Mouse (Mus musculus): ENCODE results near the gene Hdac4. TPM values are rescaled to one million over a fixed set of nuclear protein-coding genes. Genes with fewer than 3 reads are reported as not detected.

Hdac4 gene
- polyA plus RNA-seq, 1 experiment from 2014 or later = 27.6 TPM

DNA sequence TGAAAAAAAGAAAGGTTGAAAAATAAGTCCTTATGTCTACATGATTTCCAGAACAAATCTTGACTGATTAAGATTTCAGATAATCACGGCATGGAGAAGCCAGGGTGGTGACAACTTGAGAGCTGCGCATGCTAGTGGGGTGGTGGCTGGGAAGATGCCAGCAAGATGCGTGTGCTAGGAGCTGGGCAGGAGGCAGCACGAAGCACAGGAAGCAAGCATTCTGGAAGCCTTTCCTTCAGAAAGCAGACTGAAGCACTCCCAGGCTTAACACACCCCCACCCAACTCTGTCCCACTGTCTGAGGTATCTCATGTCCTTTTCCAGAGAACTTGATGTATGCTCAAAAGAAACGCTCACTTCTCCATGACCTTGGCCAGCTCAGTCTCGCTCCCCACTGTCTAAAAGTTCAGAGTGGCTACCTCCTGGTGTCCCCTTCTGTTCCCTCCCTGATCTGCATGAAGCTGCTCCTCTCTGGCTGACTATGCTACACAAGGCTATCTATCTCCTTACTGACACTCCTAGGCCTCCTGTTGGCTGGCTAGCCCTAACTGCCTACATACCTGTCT lies 52.1 kb downstream of the Hdac4 start:
- no peak overlapping the region for H3K4me3 ChIP-seq (ENCODE audit: low read length)
- H3K9me3 ChIP-seq (ENCODE audit: control insufficient read depth, low read length) = no peaks in the 10 kb centered on the region
- peak; percentile 22; the same call in 1 of the 2 replicates for ATAC-seq
- 79% methylated on average over 6 of the region's 6 CpGs for WGBS
- no peak overlapping the region for H3K27ac ChIP-seq (ENCODE audit: low read depth, low read length)
- H3K27me3 ChIP-seq (replicated peaks; ENCODE audit: control insufficient read depth, insufficient read depth, low read length) = no peaks in the 10 kb centered on the region
- H3K4me2 ChIP-seq (ENCODE audit: low read length) = no peak overlapping the region
- H3K4me1 ChIP-seq (ENCODE audit: control insufficient read depth, insufficient read depth, low read depth, low read length) = peaks cover 6% of the 10 kb centered on the region
- H3K36me3 ChIP-seq (ENCODE audit: control insufficient read depth, insufficient read depth, low read length) = no peaks in the 10 kb centered on the region; the same call in 1 of the 2 replicates
- no peak overlapping the region for H3K9ac ChIP-seq (ENCODE audit: low read depth, low read length)

DNA sequence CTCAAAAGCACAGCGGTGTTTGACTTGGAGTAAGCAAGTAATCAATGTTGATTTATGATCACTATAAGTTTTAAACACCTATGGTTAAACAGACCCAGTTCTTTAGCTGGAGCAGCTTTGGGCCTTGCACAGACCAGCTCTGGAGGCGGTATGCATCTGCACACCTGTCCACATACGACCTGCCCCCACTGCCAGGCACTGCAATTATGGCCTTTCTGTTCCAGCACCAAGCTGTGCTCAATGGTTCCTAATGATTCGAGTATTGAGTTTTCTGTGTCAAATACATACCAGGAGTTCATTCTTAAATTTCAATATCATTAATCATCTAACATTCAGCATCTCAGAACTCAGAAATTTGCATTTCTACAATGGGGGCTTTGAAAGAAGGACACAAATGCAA lies 52.7 kb downstream of the Hdac4 start:
- Histone ChIP-seq H3K9me3 (ENCODE audit: control insufficient read depth, low read length) (no peaks in the 10 kb centered on the region), H3K9ac (ENCODE audit: low read depth, low read length) (no peak overlapping the region), H3K27ac (ENCODE audit: low read depth, low read length) (no peak overlapping the region), H3K36me3 (ENCODE audit: control insufficient read depth, insufficient read depth, low read length) (peaks cover 2% of the 10 kb centered on the region; the same call in 1 of the 2 replicates), H3K4me2 (ENCODE audit: low read length) (no peak overlapping the region), H3K27me3 (replicated peaks; ENCODE audit: control insufficient read depth, insufficient read depth, low read length) (no peaks in the 10 kb centered on the region), H3K4me1 (ENCODE audit: control insufficient read depth, insufficient read depth, low read depth, low read length) (peaks cover 6% of the 10 kb centered on the region), H3K4me3 (ENCODE audit: low read length) (no peak overlapping the region)
- WGBS = 56% methylated on average over 4 of the region's 4 CpGs
- ATAC-seq = 0 out of 2 replicates have a peak, but pooled peaks have one; percentile 55

DNA sequence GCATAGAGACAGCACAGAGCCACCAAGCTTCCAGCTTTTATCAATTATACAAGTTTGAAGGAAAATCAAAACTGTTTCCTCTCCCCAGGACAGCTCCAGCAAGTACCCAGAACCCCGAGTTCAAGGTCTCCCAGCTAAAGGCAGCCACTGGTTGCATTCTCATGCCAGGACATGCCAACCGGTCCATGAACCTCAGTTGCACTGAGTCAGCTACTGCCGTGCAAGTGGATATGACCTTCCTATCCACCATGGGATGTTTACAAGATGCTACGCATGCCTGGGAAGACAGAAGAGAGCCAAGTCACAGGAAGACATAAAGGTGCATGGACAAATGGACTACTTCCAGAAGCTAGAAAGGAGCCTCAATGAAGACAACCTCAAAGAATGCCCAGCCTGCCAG lies 56.5 kb downstream of the Hdac4 start:
- WGBS = 94% methylated on average over 4 of the region's 4 CpGs
- Histone ChIP-seq H3K9ac (ENCODE audit: low read depth, low read length) (no peak overlapping the region), H3K4me2 (ENCODE audit: low read length) (no peak overlapping the region), H3K9me3 (ENCODE audit: control insufficient read depth, low read length) (no peaks in the 10 kb centered on the region), H3K27ac (ENCODE audit: low read depth, low read length) (no peak overlapping the region), H3K27me3 (replicated peaks; ENCODE audit: control insufficient read depth, insufficient read depth, low read length) (no peaks in the 10 kb centered on the region), H3K4me1 (ENCODE audit: control insufficient read depth, insufficient read depth, low read depth, low read length) (peaks cover 16% of the 10 kb centered on the region), H3K4me3 (ENCODE audit: low read length) (no peak overlapping the region), H3K36me3 (ENCODE audit: control insufficient read depth, insufficient read depth, low read length) (peaks cover 2% of the 10 kb centered on the region; the same call in 1 of the 2 replicates)
- ATAC-seq = no peak

DNA sequence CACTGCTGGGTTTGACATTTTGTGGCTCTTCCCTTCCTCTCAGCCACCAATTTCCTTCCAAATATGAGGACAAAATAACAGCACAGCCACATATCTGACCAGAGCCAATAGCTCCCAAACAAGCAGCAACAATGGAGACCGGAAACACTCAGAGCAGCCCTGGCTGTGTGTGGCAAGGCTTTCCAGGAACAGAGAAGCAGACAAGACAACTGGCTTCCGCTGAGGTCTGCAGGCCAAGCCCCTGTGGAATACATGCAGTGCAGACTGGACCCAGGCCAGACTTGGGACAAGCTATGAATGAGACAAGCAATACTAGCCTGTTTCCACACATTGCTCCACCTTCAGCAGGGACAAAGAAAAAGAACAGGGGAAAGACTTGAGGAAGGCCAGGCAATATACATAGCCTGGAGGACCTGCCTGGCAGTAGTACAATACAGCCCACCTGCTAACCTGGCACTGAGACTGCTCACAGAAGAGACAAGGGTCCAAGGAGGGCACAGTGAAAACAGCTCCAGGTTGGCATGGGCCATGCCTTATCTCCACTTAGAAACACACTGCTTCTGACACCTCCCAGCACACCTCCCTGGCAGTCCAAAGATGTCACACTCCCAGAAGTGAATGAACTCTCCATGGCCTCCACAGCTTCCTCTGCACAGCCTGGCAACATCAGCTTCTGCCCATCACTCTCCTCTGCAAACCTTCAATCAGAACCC lies 58.2 kb downstream of the Hdac4 start:
- H3K36me3 ChIP-seq (ENCODE audit: control insufficient read depth, insufficient read depth, low read length) = peaks cover 2% of the 10 kb centered on the region; the same call in 1 of the 2 replicates
- H3K4me2 ChIP-seq (ENCODE audit: low read length) = no peak overlapping the region
- H3K4me1 ChIP-seq (ENCODE audit: control insufficient read depth, insufficient read depth, low read depth, low read length) = peaks cover 14% of the 10 kb centered on the region
- H3K4me3 ChIP-seq (ENCODE audit: low read length) = no peak overlapping the region
- 44% methylated on average over 2 of the region's 2 CpGs for WGBS
- no peak overlapping the region for H3K27ac ChIP-seq (ENCODE audit: low read depth, low read length)
- no peaks in the 10 kb centered on the region for H3K27me3 ChIP-seq (replicated peaks; ENCODE audit: control insufficient read depth, insufficient read depth, low read length)
- ATAC-seq = peak; percentile 69
- H3K9me3 ChIP-seq (ENCODE audit: control insufficient read depth, low read length) = no peaks in the 10 kb centered on the region
- H3K9ac ChIP-seq (ENCODE audit: low read depth, low read length) = no peak overlapping the region

DNA sequence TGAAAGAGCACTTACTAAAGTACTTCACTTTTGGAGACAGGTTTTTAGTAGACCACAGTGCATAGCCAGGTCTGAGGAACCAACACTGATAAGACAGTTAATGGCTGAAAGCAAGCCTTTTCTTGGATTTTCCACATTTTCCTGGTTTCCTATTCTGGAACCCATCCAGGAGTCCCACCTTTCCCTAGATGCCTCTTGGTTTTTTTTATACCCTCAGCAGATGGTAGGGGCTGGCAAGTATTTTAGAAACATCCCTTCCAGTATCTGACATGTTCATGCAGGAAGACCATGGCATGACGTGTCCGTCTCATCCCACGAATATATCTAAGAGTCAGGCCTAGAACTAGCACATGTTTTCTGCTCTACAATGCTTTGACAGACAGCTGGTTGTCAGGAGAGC lies 59.1 kb downstream of the Hdac4 start:
- Histone ChIP-seq H3K4me3 (ENCODE audit: low read length) (no peak overlapping the region), H3K9me3 (ENCODE audit: control insufficient read depth, low read length) (no peaks in the 10 kb centered on the region), H3K27me3 (replicated peaks; ENCODE audit: control insufficient read depth, insufficient read depth, low read length) (no peaks in the 10 kb centered on the region), H3K36me3 (ENCODE audit: control insufficient read depth, insufficient read depth, low read length) (peaks cover 2% of the 10 kb centered on the region; the same call in 1 of the 2 replicates), H3K4me2 (ENCODE audit: low read length) (no peak overlapping the region), H3K27ac (ENCODE audit: low read depth, low read length) (no peak overlapping the region), H3K9ac (ENCODE audit: low read depth, low read length) (no peak overlapping the region), H3K4me1 (ENCODE audit: control insufficient read depth, insufficient read depth, low read depth, low read length) (peaks cover 14% of the 10 kb centered on the region)
- 88% methylated on average over 3 of the region's 3 CpGs for WGBS
- no peak for ATAC-seq

DNA sequence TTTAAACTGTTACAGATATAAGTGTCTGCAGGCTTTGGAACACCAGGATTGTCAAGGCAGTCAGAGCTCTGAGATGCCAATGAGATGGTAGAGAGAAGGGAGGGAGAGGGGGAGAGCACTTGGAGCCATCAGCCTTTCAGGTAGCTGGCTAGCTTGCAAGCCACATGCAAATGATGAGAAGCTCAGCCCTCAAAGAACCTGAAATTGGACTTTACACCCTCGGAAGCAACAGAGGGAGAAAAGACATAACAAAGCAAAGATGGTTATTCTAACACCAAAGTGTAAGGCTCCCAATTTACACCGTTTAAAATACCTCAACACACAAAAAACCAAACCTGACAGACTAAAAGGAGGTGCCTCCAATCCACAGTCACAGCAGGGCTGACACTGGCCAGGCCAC lies 63.3 kb downstream of the Hdac4 start:
- no peak overlapping the region for H3K27ac ChIP-seq (ENCODE audit: low read depth, low read length)
- H3K27me3 ChIP-seq (replicated peaks; ENCODE audit: control insufficient read depth, insufficient read depth, low read length) = no peaks in the 10 kb centered on the region
- no peaks in the 10 kb centered on the region for H3K9me3 ChIP-seq (ENCODE audit: control insufficient read depth, low read length)
- H3K4me2 ChIP-seq (ENCODE audit: low read length) = no peak overlapping the region
- H3K9ac ChIP-seq (ENCODE audit: low read depth, low read length) = no peak overlapping the region
- H3K4me3 ChIP-seq (ENCODE audit: low read length) = no peak overlapping the region
- H3K4me1 ChIP-seq (ENCODE audit: control insufficient read depth, insufficient read depth, low read depth, low read length) = peaks cover 19% of the 10 kb centered on the region
- H3K36me3 ChIP-seq (ENCODE audit: control insufficient read depth, insufficient read depth, low read length) = no peaks in the 10 kb centered on the region
- 73% methylated on average over 2 of the region's 2 CpGs for WGBS
- no peak for ATAC-seq

DNA sequence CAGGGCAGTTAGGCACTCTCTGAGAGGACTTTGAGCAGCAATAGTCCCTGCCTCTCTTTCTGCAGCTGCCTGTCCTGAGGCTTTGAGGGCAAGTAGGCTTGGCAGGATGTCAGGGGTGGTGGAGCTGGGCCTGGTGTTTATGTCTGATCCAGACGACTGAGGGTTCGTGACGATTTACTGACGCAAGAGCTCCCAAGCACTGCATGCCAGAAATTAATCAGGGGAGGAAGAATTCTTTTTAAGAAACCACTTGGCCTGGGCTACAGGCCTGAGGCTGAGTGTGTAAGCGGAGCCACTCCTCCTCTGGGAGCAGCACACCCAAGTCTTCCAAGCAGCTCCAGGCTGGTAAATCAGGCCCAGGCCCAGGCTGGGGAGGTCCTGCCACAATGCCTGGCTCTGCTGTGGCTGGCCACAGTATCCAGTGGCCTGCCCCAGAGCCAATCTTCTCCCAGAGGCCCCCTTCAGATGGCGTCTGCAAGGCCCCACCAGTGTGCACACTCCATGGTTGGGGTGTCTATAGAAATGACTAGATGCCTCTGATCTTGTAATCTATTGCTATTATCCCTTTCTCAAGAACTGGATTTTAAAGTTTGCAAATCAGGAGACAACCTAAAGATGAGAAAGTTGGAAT lies 64.9 kb downstream of the Hdac4 start:
- no peaks in the 10 kb centered on the region for H3K36me3 ChIP-seq (ENCODE audit: control insufficient read depth, insufficient read depth, low read length)
- 41% methylated on average over 6 of the region's 6 CpGs for WGBS
- peak; percentile 79 for ATAC-seq
- H3K9me3 ChIP-seq (ENCODE audit: control insufficient read depth, low read length) = no peaks in the 10 kb centered on the region
- peaks cover 8% of the 10 kb centered on the region for H3K4me1 ChIP-seq (ENCODE audit: control insufficient read depth, insufficient read depth, low read depth, low read length)
- H3K4me2 ChIP-seq (ENCODE audit: low read length) = no peak overlapping the region
- H3K27ac ChIP-seq (ENCODE audit: low read depth, low read length) = no peak overlapping the region
- H3K27me3 ChIP-seq (replicated peaks; ENCODE audit: control insufficient read depth, insufficient read depth, low read length) = no peaks in the 10 kb centered on the region
- no peak overlapping the region for H3K9ac ChIP-seq (ENCODE audit: low read depth, low read length)
- no peak overlapping the region for H3K4me3 ChIP-seq (ENCODE audit: low read length)

DNA sequence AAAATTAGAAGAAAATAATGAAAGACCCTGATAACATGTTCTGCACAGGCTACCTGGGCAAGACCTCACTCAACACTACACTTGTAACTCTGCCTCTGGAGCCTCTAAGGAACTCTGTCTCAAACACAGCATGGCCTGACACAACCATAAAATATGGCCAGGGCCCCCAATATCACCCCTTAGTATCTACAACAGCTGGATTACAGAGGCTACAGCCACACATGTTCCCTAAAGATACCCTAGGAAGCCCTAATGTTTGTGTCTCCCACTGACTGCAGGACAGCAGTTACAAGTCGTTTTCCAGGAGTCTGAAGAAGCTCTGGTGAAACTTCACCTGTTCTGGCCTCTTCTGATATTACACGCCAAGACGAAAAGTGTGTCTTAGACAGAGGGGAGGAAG lies 65.7 kb downstream of the Hdac4 start:
- H3K9me3 ChIP-seq (ENCODE audit: control insufficient read depth, low read length) = no peaks in the 10 kb centered on the region
- WGBS = 84% methylated on average over 3 of the region's 3 CpGs
- no peak overlapping the region for H3K4me3 ChIP-seq (ENCODE audit: low read length)
- no peak overlapping the region for H3K27ac ChIP-seq (ENCODE audit: low read depth, low read length)
- ATAC-seq = no peak
- H3K4me1 ChIP-seq (ENCODE audit: control insufficient read depth, insufficient read depth, low read depth, low read length) = peaks cover 8% of the 10 kb centered on the region
- H3K36me3 ChIP-seq (ENCODE audit: control insufficient read depth, insufficient read depth, low read length) = no peaks in the 10 kb centered on the region
- H3K27me3 ChIP-seq (replicated peaks; ENCODE audit: control insufficient read depth, insufficient read depth, low read length) = no peaks in the 10 kb centered on the region
- no peak overlapping the region for H3K9ac ChIP-seq (ENCODE audit: low read depth, low read length)
- no peak overlapping the region for H3K4me2 ChIP-seq (ENCODE audit: low read length)

DNA sequence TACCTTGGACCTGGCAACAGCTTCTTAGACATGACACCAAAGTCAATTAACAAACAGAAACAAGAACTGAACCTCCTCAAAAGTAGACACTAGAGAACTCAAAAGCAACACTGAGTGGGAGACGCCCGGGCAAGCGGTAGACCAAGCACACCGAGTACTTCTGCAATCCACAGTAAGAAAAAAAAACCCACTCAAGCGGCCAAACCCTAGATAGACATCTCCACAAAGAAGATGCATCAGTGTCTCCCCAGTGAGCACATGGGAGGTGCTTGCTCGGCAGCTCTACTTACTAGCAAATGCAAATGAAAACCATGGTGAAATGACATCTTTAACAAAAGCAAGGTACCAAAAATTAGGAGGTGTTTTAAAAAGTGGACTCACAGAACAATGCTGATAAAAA lies 67.7 kb downstream of the Hdac4 start:
- H3K4me2 ChIP-seq (ENCODE audit: low read length) = no peak overlapping the region
- no peaks in the 10 kb centered on the region for H3K9me3 ChIP-seq (ENCODE audit: control insufficient read depth, low read length)
- H3K27me3 ChIP-seq (replicated peaks; ENCODE audit: control insufficient read depth, insufficient read depth, low read length) = no peaks in the 10 kb centered on the region
- no peak for ATAC-seq
- 91% methylated on average over 6 of the region's 6 CpGs for WGBS
- H3K9ac ChIP-seq (ENCODE audit: low read depth, low read length) = no peak overlapping the region
- no peaks in the 10 kb centered on the region for H3K36me3 ChIP-seq (ENCODE audit: control insufficient read depth, insufficient read depth, low read length)
- H3K27ac ChIP-seq (ENCODE audit: low read depth, low read length) = no peak overlapping the region
- H3K4me1 ChIP-seq (ENCODE audit: control insufficient read depth, insufficient read depth, low read depth, low read length) = peaks cover 8% of the 10 kb centered on the region
- H3K4me3 ChIP-seq (ENCODE audit: low read length) = no peak overlapping the region

All from hindbrain, embryonic 16.5 days (tissue).